Mouse (Mus musculus): ENCODE measurements around the gene Acin1. TPM values are rescaled to one million over a fixed set of nuclear protein-coding genes. Genes with fewer than 3 reads are reported as not detected.

The Acin1 gene
- 77.3 TPM for polyA plus RNA-seq (2012; fragmentation: generic; extraction: Trizol)

- TF ChIP-seq MYOD1 (IDR thresholded peaks at IDR 0.05; ENCODE audit: control insufficient read depth in 1 of 3, insufficient read length in 2 of 3, low read depth in 2 of 3) (no peak), POLR2AphosphoS2 (IDR thresholded peaks at IDR 0.05; ENCODE audit: insufficient read length, low read depth) (peak; percentile 85), POLR2A (IDR thresholded peaks at IDR 0.05; ENCODE audit: insufficient read length, low read depth) (peak; percentile 77)
- H3K4me3 ChIP-seq = peak within 1 kb of the TSS; percentile 95
- peaks cover 73% of the 10 kb centered on the region for H3K79me2 ChIP-seq (ENCODE audit: control insufficient read depth, insufficient read depth)
- peaks cover 14% of the 10 kb centered on the region for H3K36me3 ChIP-seq (ENCODE audit: control insufficient read depth, insufficient read depth)
- no peaks in the 10 kb centered on the region for H3K27me3 ChIP-seq (ENCODE audit: control insufficient read depth, insufficient read depth, insufficient read length)
- H3K4me2 ChIP-seq (ENCODE audit: low read depth) = peak within 1 kb of the TSS; percentile 76
- H3ac ChIP-seq (ENCODE audit: control insufficient read depth, insufficient read length) = peak within 1 kb of the TSS; percentile 99
Measured at GRCm38 (mm10) chr14:54686522-54687143, at the start of gene Acin1. Gene Acin1 (minus strand): TSS chr14:54686931.

GRCm38 (mm10) chr14:54735221-54735620 is 48.5 kb upstream of the Acin1 start:
- H3K79me2 ChIP-seq (ENCODE audit: control insufficient read depth, insufficient read depth) = no peaks in the 10 kb centered on the region
- no peaks in the 10 kb centered on the region for H3K36me3 ChIP-seq (ENCODE audit: control insufficient read depth, insufficient read depth)
- TF ChIP-seq USF1 (IDR thresholded peaks at IDR 0.05; ENCODE audit: low read depth) (no peak), E2F4 (IDR thresholded peaks at IDR 0.05; ENCODE audit: insufficient read depth) (no peak), POLR2AphosphoS2 (IDR thresholded peaks at IDR 0.05; ENCODE audit: insufficient read length, low read depth) (no peak), CEBPB (IDR thresholded peaks at IDR 0.05; ENCODE audit: insufficient read depth, poor library complexity, severe bottlenecking) (no peak), TCF12 (IDR thresholded peaks at IDR 0.05; ENCODE audit: insufficient read depth, poor library complexity, severe bottlenecking) (no peak), MYOD1 (IDR thresholded peaks at IDR 0.05; ENCODE audit: control insufficient read depth in 1 of 3, insufficient read length in 2 of 3, low read depth in 2 of 3) (no peak), POLR2A (IDR thresholded peaks at IDR 0.05; ENCODE audit: insufficient read length, low read depth) (no peak), SRF (IDR thresholded peaks at IDR 0.05; ENCODE audit: control insufficient read depth, insufficient read length, low read depth) (no peak), MYOG (IDR thresholded peaks at IDR 0.05; ENCODE audit: control insufficient read depth in 1 of 3, insufficient read depth in 1 of 3, insufficient read length in 2 of 3, low read depth in 2 of 3) (no peak), MAX (IDR thresholded peaks at IDR 0.05; ENCODE audit: low read depth) (no peak), TCF3 (IDR thresholded peaks at IDR 0.05; ENCODE audit: insufficient read length, low read depth) (no peak), REST (IDR thresholded peaks at IDR 0.05; ENCODE audit: insufficient read depth, insufficient read length) (no peak)
- H3ac ChIP-seq (ENCODE audit: control insufficient read depth, insufficient read length) = no peak overlapping the region
- H3K27me3 ChIP-seq (ENCODE audit: control insufficient read depth, insufficient read depth, insufficient read length) = peaks cover 52% of the 10 kb centered on the region
- H3K4me3 ChIP-seq = no peak overlapping the region
- H3K4me2 ChIP-seq (ENCODE audit: low read depth) = no peak overlapping the region

GRCm38 (mm10) chr14:54734004-54734403 is 47.3 kb upstream of the Acin1 start:
- no peaks in the 10 kb centered on the region for H3K79me2 ChIP-seq (ENCODE audit: control insufficient read depth, insufficient read depth)
- H3K27me3 ChIP-seq (ENCODE audit: control insufficient read depth, insufficient read depth, insufficient read length) = peaks cover 60% of the 10 kb centered on the region
- H3ac ChIP-seq (ENCODE audit: control insufficient read depth, insufficient read length) = no peak overlapping the region
- no peak for TF ChIP-seq MYOG (IDR thresholded peaks at IDR 0.05; ENCODE audit: control insufficient read depth in 1 of 3, insufficient read depth in 1 of 3, insufficient read length in 2 of 3, low read depth in 2 of 3)
- no peak for TF ChIP-seq E2F4 (IDR thresholded peaks at IDR 0.05; ENCODE audit: insufficient read depth)
- no peak for TF ChIP-seq REST (IDR thresholded peaks at IDR 0.05; ENCODE audit: insufficient read depth, insufficient read length)
- no peak for TF ChIP-seq MAX (IDR thresholded peaks at IDR 0.05; ENCODE audit: low read depth)
- TF ChIP-seq POLR2AphosphoS2 (IDR thresholded peaks at IDR 0.05; ENCODE audit: insufficient read length, low read depth) = no peak
- TF ChIP-seq POLR2A (IDR thresholded peaks at IDR 0.05; ENCODE audit: insufficient read length, low read depth) = no peak
- TF ChIP-seq CEBPB (IDR thresholded peaks at IDR 0.05; ENCODE audit: insufficient read depth, poor library complexity, severe bottlenecking) = no peak
- no peak for TF ChIP-seq TCF12 (IDR thresholded peaks at IDR 0.05; ENCODE audit: insufficient read depth, poor library complexity, severe bottlenecking)
- TF ChIP-seq SRF (IDR thresholded peaks at IDR 0.05; ENCODE audit: control insufficient read depth, insufficient read length, low read depth) = no peak
- TF ChIP-seq TCF3 (IDR thresholded peaks at IDR 0.05; ENCODE audit: insufficient read length, low read depth) = no peak
- no peaks in the 10 kb centered on the region for H3K36me3 ChIP-seq (ENCODE audit: control insufficient read depth, insufficient read depth)
- no peak overlapping the region for H3K4me2 ChIP-seq (ENCODE audit: low read depth)
- H3K4me3 ChIP-seq = no peak overlapping the region

GRCm38 (mm10) chr14:54732206-54732605 is 45.5 kb upstream of the Acin1 start:
- no peak for TF ChIP-seq MAX (IDR thresholded peaks at IDR 0.05; ENCODE audit: low read depth)
- no peak for TF ChIP-seq POLR2AphosphoS2 (IDR thresholded peaks at IDR 0.05; ENCODE audit: insufficient read length, low read depth)
- Histone ChIP-seq H3K4me2 (ENCODE audit: low read depth) (no peak overlapping the region), H3K79me2 (ENCODE audit: control insufficient read depth, insufficient read depth) (no peaks in the 10 kb centered on the region), H3ac (ENCODE audit: control insufficient read depth, insufficient read length) (no peak overlapping the region), H3K4me3 (no peak overlapping the region), H3K36me3 (ENCODE audit: control insufficient read depth, insufficient read depth) (no peaks in the 10 kb centered on the region), H3K27me3 (ENCODE audit: control insufficient read depth, insufficient read depth, insufficient read length) (peaks cover 52% of the 10 kb centered on the region)

- TF ChIP-seq USF1 (IDR thresholded peaks at IDR 0.05; ENCODE audit: low read depth) (no peak), POLR2A (IDR thresholded peaks at IDR 0.05; ENCODE audit: insufficient read length, low read depth) (no peak), MYOG (IDR thresholded peaks at IDR 0.05; ENCODE audit: control insufficient read depth in 1 of 3, insufficient read depth in 1 of 3, insufficient read length in 2 of 3, low read depth in 2 of 3) (no peak), REST (IDR thresholded peaks at IDR 0.05; ENCODE audit: insufficient read depth, insufficient read length) (no peak), TCF12 (IDR thresholded peaks at IDR 0.05; ENCODE audit: insufficient read depth, poor library complexity, severe bottlenecking) (no peak)
- Histone ChIP-seq H3ac (ENCODE audit: control insufficient read depth, insufficient read length) (no peak overlapping the region), H3K4me3 (no peak overlapping the region), H3K79me2 (ENCODE audit: control insufficient read depth, insufficient read depth) (no peaks in the 10 kb centered on the region), H3K4me2 (ENCODE audit: low read depth) (no peak overlapping the region), H3K36me3 (ENCODE audit: control insufficient read depth, insufficient read depth) (no peaks in the 10 kb centered on the region), H3K27me3 (ENCODE audit: control insufficient read depth, insufficient read depth, insufficient read length) (peaks cover 41% of the 10 kb centered on the region)
Measured at GRCm38 (mm10) chr14:54730305-54730704, 43.6 kb upstream of the Acin1 start.

Measured in myocyte (in vitro differentiated cells).